Mouse (Mus musculus): ENCODE measurements around the gene Olfr875. TPM values are rescaled to one million over a fixed set of nuclear protein-coding genes. Genes with fewer than 3 reads are reported as not detected.

The Olfr875 gene
- total RNA-seq, 2 experiments from 2014 or later = not detected

Other genes starting within 250 kb of the Olfr875 start
- 10 to 100 TPM; 17.2 to 17.8 TPM for gene Esam, start 243.8 kb upstream of the Olfr875 start, total RNA-seq (2021)
- gene Vsig2, start 232.6 kb upstream of the Olfr875 start, total RNA-seq (2021) = 1 to 10 TPM; 2.8 to 4.4 TPM
- 1,000 to 10,000 TPM; 1,702 to 1,721 TPM for gene Nrgn, start 219.0 kb upstream of the Olfr875 start, total RNA-seq (2021)
- gene Siae, start 216.2 kb upstream of the Olfr875 start, total RNA-seq (2021) = 10 to 100 TPM; 11.7 to 12.3 TPM
- 1 to 10 TPM; 2.3 to 2.8 TPM for gene Spa17, start 158.1 kb upstream of the Olfr875 start, total RNA-seq (2021)
- gene Tbrg1, start 114.5 kb upstream of the Olfr875 start, total RNA-seq (2021) = 10 to 100 TPM; 47.4 to 49.8 TPM
- not detected for gene Panx3, start 102.6 kb upstream of the Olfr875 start, total RNA-seq (2021)
- gene Olfr160, start 55.6 kb upstream of the Olfr875 start, total RNA-seq (2021) = not detected
- gene Olfr874, start 26.8 kb upstream of the Olfr875 start, total RNA-seq (2021) = not detected
- gene Olfr876, start 31.2 kb downstream of the Olfr875 start, total RNA-seq (2021) = not detected
- not detected for gene Olfr877, start 82.4 kb downstream of the Olfr875 start, total RNA-seq (2021)
- gene Olfr145, start 124.9 kb downstream of the Olfr875 start, total RNA-seq (2021) = not detected
- gene Olfr878, start 146.0 kb downstream of the Olfr875 start, total RNA-seq (2021) = not detected
- gene Olfr881, start 220.0 kb downstream of the Olfr875 start, total RNA-seq (2021) = not detected

All from layer of hippocampus, postnatal 25 days (tissue).